Mouse (Mus musculus): Measurements from ENCODE around the gene 4930404H24Rik. TPM values are rescaled to one million over a fixed set of nuclear protein-coding genes. Genes with fewer than 3 reads are reported as not detected.

Gene 4930404H24Rik
- polyA plus RNA-seq (2015; fragmentation: Nextera tagmentation; extraction: Ambion mirVana): not detected in 2 replicates

DNA sequence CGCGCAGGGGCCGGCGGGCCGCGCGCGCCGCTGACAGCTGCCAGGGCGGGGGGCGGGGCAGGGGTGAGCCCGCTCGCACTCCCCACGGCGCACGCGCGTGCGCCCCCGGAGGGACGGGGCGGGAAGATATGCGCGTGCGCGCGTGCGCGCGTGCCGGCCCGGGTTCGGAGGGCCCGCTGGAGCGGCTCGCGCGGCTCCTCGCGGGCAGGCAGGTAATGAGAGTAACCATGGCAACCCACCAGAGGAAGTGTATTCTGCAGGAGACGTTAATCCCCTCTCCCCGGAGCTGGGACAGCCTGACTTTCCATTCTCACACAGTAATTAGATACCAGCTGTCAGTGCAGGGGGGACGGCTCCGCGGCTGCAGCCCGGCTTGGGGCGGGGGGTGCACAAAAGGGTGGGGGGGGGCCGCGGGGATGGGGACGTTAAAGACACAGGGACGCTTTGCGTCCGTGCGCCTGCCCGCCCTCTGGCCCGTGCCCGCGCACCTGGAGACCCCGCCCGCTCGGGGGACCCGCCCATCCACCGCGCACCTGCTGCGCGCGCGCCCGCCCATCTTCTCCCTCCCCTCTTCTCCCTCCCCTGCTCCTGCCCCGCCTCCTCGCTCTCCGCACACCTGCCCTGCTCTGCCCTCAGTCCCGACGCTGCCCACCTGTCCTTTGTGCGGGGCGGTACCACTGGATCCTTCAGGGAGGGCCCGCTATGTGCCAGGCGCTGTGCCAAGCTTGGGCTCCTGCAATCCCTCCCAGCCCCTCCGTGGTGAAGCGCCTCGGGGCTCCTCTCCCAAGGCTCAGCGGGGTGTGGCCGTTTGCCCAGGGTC is at the start of gene 4930404H24Rik:
Gene 4930404H24Rik, plus strand, starts transcription at position 218 of the 820 bp plus-strand sequence.
- WGBS (ENCODE audit: insufficient replicate concordance): under 1% methylated on average over 81 of the region's 83 CpGs
- Histone ChIP-seq H3K4me3 (replicated peaks) (peak within 1 kb of the TSS; percentile 75), H3K9ac (peak within 1 kb of the TSS; percentile 94), H3K9me3 (replicated peaks) (no peaks in the 10 kb centered on the region), H3K4me1 (replicated peaks) (peaks cover 91% of the 10 kb centered on the region), H3K27me3 (no peaks in the 10 kb centered on the region), H3K4me2 (peak within 1 kb of the TSS; percentile 98), H3K27ac (peak within 1 kb of the TSS; percentile 99), H3K36me3 (no peaks in the 10 kb centered on the region)
- ATAC-seq (ENCODE audit: low read depth) (peak; percentile 38), DNase-seq (peak; percentile 72)

DNA sequence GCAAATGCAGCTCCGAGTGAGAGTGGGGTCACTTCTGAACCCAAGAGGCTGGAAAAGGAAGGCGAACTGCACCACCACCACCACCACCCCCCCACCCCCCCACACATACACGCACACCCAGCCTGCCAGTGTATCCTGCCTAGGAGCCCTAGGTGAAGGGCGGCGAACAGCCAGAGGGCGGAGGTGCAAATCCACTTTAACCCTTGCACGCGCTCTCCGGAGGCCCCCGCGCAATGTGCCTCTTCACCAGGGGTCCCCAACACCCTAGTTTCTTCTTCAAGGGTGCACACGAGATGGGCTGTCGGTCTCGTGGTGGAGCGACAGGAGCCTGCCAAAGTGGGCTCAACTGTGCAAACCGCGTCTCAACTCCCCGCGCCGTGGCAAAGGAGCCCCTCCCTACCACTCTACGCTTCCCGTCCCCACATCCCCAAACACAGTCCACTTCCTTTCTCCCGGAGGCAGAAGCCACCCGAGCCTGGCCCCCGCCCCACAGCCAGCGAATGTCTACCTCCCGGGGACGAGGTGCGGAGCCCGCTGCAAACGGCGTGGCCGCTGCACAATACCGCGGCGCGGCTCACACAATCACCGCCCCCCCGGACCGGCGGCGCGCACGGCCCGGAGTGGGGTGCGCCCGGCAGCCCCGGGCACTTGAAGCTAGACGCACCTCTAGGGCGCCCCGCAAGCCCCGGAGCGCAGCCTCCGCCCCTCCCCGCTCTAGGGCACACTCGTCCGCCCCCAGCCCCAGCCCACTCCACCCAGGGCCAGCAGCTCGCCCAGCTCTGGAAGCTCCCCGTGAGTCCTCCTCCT is 49.0 kb upstream of the 4930404H24Rik start:
- H3K4me3 ChIP-seq (replicated peaks): peak overlapping the region; percentile 71
- peak overlapping the region; percentile 80 for H3K9ac ChIP-seq
- peaks cover 77% of the 10 kb centered on the region for H3K4me1 ChIP-seq (replicated peaks)
- ATAC-seq (ENCODE audit: low read depth) (peak; percentile 24), DNase-seq (no peak)
- H3K27me3 ChIP-seq: peaks cover 32% of the 10 kb centered on the region
- H3K27ac ChIP-seq: peak overlapping the region; percentile 79
- WGBS (ENCODE audit: insufficient replicate concordance): 1% methylated on average over 56 of the region's 59 CpGs
- H3K36me3 ChIP-seq: no peaks in the 10 kb centered on the region
- H3K4me2 ChIP-seq: peak overlapping the region; percentile 99
- no peaks in the 10 kb centered on the region for H3K9me3 ChIP-seq (replicated peaks)

DNA sequence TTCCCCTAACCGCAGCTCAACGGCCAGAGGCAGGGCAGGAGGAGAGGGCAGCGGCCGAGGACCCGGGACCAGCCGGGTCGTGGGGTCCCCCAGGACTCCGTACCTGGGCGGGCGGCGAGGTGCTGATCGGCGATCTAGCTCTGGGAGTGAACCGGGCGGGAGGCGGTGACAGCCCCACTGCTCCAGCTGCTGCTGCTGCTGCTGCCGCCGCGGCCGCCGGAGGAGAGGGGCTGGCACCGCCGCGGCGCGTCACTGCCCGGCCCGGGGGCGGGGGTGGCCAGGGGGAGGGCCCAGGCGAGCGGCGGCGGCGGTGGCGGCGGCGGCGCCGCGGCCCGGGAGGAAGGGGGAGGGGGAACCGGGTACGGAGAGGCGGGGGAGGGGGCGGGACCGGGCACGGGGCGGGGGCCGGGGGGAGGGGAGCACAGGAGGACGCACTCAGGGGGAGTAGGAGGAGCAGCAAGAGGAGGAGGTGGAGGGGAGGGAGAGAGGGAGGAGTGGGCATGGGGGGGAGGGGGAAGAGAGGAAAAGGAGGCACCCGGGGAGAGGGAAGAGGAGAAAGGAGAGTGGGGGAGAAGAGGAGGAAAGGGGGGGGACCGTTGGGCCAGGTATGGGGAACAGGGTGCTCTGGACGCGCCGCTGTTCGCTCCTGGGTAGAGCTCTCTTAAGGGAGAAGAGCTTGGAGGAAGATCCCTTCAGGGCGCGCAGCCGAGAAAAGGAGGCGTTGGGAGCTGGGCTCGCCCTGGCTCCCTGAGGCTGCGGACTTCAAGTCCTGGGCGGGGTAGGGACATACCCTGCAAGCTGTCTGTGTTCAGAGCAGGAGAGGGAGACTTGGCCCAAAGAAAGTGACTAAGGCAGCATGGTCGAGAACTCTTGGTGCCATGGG is 48.1 kb upstream of the 4930404H24Rik start:
- Histone ChIP-seq H3K4me3 (replicated peaks) (peak overlapping the region; percentile 71), H3K36me3 (no peaks in the 10 kb centered on the region), H3K9ac (peak overlapping the region; percentile 80), H3K27me3 (peaks cover 32% of the 10 kb centered on the region), H3K4me1 (replicated peaks) (peaks cover 70% of the 10 kb centered on the region), H3K9me3 (replicated peaks) (no peaks in the 10 kb centered on the region), H3K27ac (peak overlapping the region; percentile 79), H3K4me2 (peak overlapping the region; percentile 99)
- ATAC-seq (ENCODE audit: low read depth) (peak; percentile 68), DNase-seq (peak; percentile 32)
- WGBS (ENCODE audit: insufficient replicate concordance): under 1% methylated on average over 34 of the region's 64 CpGs

DNA sequence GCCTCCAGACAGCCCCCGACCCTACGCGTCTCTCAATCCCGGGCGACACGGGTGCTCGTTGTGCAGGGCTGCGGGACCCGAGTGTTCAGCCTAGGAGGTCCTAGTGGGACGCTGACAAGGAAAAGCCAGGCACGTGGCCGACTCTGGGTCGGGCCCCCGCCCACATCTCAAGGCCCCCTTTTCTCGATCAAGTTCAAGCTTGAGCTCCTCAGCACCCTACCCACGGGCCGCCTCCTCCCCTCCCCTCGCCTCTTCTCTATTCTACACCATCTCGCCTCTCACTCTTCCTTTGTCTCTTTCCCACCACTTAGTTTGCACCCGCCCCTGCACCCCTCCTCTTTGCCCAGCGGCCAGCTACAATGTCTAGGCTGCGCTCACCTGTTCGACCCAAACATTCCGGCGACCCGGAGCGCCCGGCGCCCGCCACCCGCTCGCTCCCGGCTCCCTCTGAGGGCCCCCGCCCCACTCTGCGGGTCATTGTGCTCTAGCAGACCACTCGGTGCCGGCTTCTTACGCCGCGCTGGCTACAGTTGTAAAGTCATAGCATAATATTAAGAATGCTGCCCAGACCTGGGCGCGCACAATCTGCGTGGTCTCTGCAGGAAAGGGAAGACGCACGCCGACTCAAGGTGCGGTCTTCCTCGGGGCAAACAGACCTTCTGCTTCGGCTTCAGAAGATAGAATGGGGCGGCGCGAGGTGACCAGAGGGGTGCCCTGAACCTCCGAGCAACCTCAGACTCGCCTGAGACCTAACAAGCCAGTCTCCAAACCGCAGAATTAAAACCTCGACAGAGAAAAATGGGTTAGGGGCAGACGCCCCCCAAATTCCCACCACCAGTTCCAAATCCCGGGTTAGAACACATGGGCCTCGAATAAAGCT is 47.2 kb upstream of the 4930404H24Rik start:
- peaks cover 32% of the 10 kb centered on the region for H3K27me3 ChIP-seq
- H3K4me2 ChIP-seq: peak overlapping the region; percentile 99
- peak overlapping the region; percentile 80 for H3K9ac ChIP-seq
- H3K4me1 ChIP-seq (replicated peaks): peaks cover 65% of the 10 kb centered on the region
- peak overlapping the region; percentile 61 for H3K27ac ChIP-seq
- peak overlapping the region; percentile 71 for H3K4me3 ChIP-seq (replicated peaks)
- no peaks in the 10 kb centered on the region for H3K9me3 ChIP-seq (replicated peaks)
- no peaks in the 10 kb centered on the region for H3K36me3 ChIP-seq
- WGBS (ENCODE audit: insufficient replicate concordance): under 1% methylated on average over 59 of the region's 59 CpGs
- ATAC-seq (ENCODE audit: low read depth) (peak; percentile 3), DNase-seq (no peak)

DNA sequence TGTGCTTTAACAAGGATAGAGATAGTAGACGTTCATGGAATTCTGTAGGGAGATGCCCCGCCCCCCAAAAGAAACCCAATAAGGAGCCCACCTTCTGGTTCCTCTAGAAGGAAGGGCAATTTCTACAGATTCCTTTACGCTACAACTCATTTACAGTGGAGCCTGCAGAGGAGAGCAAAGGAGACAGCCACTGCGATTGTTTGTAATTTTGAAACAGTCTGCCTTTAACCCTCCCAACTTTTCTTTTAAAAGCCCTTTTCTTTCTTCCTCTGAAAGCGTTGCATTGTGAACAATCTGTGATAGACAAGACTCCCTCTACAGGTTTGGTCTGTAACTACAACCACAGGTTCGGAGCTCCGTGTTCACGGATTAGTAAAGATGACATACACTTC is 46.6 kb upstream of the 4930404H24Rik start:
- H3K4me1 ChIP-seq (replicated peaks): peaks cover 58% of the 10 kb centered on the region
- no peaks in the 10 kb centered on the region for H3K36me3 ChIP-seq
- peak overlapping the region; percentile 71 for H3K4me3 ChIP-seq (replicated peaks)
- ATAC-seq (ENCODE audit: low read depth): no peak
- WGBS (ENCODE audit: insufficient replicate concordance): under 1% methylated on average over 8 of the region's 8 CpGs
- no peak for DNase-seq
- H3K9ac ChIP-seq: peak overlapping the region; percentile 80; the same call in 1 of the 2 replicates
- H3K4me2 ChIP-seq: peak overlapping the region; percentile 99
- H3K27ac ChIP-seq: no peak overlapping the region
- H3K27me3 ChIP-seq: peaks cover 32% of the 10 kb centered on the region
- H3K9me3 ChIP-seq (replicated peaks): no peaks in the 10 kb centered on the region

DNA sequence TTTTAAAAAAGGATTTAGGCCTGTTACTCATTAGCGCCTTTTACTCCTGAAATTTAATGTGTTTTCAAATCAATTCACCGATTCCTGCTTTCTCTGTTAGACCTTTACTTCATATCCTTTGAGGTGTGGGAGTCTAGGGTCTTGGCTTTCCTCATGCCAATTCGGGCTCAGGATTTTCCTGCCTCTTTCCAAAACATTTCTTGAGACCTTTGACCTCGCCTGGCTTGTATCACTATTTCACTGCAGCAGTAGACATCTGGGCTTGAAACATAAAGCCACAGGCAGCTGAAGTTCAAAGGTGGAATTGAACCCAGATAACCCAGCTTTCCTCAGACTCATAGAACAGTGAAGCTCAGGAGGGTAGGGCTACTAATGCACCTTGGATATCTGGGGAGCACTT is 46.1 kb upstream of the 4930404H24Rik start:
- Histone ChIP-seq H3K4me1 (replicated peaks) (peaks cover 54% of the 10 kb centered on the region), H3K27me3 (peaks cover 32% of the 10 kb centered on the region), H3K4me2 (0 out of 2 replicates have a peak overlapping the region, but pooled peaks have one; percentile 1), H3K4me3 (replicated peaks) (no peak overlapping the region), H3K9me3 (replicated peaks) (no peaks in the 10 kb centered on the region), H3K9ac (no peak overlapping the region), H3K36me3 (no peaks in the 10 kb centered on the region), H3K27ac (no peak overlapping the region)
- DNase-seq: no peak
- 25% methylated on average over 4 of the region's 4 CpGs for WGBS (ENCODE audit: insufficient replicate concordance)
- no peak for ATAC-seq (ENCODE audit: low read depth)

DNA sequence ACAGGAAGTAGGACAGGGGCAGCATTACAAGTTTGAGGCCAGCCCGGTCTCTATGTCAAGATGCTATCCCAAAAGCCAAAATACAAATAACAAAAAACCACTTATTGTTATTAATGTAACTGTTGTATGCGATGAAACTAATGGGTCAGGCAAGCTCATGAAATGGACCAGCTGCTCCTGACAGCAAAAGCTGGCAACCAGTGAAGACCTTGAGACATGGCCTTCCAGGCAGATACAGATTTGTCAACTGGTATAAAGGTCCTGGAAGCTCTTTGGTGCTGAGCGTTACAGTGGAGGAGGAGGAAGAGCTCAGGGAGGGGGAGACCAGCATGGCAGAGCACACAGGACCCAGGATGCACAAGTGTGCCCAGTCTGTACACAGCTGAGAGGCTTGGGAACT is 44.9 kb upstream of the 4930404H24Rik start:
- DNase-seq: no peak
- H3K4me2 ChIP-seq: no peak overlapping the region
- peaks cover 49% of the 10 kb centered on the region for H3K4me1 ChIP-seq (replicated peaks)
- no peak overlapping the region for H3K27ac ChIP-seq
- no peaks in the 10 kb centered on the region for H3K36me3 ChIP-seq
- H3K27me3 ChIP-seq: peaks cover 28% of the 10 kb centered on the region
- H3K9me3 ChIP-seq (replicated peaks): no peaks in the 10 kb centered on the region
- no peak for ATAC-seq (ENCODE audit: low read depth)
- WGBS (ENCODE audit: insufficient replicate concordance): 79% methylated on average over 3 of the region's 3 CpGs
- H3K9ac ChIP-seq: no peak overlapping the region
- no peak overlapping the region for H3K4me3 ChIP-seq (replicated peaks)

DNA sequence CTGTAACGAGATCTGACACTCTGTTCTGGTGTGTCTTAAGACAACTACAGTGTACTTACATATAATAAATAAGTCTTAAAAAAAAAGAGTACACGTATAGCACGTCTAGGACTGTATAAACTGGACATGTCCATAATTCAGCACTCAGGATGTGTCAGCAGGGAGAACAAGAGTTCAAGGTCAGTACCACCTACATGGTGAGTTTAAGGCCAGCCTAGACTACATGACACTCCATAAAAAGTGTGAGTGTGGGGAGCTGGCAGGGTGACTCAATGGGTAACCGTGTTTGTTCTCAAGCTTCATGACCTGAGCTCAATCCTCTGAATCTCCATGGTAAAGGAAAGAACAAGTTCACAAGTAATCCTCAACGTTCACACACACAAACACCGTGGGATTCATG is 44.1 kb upstream of the 4930404H24Rik start:
- Histone ChIP-seq H3K9ac (no peak overlapping the region), H3K27ac (no peak overlapping the region), H3K4me1 (replicated peaks) (peaks cover 49% of the 10 kb centered on the region), H3K36me3 (no peaks in the 10 kb centered on the region), H3K4me3 (replicated peaks) (no peak overlapping the region), H3K4me2 (no peak overlapping the region), H3K9me3 (replicated peaks) (no peaks in the 10 kb centered on the region), H3K27me3 (peaks cover 20% of the 10 kb centered on the region)
- WGBS (ENCODE audit: insufficient replicate concordance): 78% methylated on average over 6 of the region's 6 CpGs
- no peak for ATAC-seq (ENCODE audit: low read depth)
- no peak for DNase-seq

DNA sequence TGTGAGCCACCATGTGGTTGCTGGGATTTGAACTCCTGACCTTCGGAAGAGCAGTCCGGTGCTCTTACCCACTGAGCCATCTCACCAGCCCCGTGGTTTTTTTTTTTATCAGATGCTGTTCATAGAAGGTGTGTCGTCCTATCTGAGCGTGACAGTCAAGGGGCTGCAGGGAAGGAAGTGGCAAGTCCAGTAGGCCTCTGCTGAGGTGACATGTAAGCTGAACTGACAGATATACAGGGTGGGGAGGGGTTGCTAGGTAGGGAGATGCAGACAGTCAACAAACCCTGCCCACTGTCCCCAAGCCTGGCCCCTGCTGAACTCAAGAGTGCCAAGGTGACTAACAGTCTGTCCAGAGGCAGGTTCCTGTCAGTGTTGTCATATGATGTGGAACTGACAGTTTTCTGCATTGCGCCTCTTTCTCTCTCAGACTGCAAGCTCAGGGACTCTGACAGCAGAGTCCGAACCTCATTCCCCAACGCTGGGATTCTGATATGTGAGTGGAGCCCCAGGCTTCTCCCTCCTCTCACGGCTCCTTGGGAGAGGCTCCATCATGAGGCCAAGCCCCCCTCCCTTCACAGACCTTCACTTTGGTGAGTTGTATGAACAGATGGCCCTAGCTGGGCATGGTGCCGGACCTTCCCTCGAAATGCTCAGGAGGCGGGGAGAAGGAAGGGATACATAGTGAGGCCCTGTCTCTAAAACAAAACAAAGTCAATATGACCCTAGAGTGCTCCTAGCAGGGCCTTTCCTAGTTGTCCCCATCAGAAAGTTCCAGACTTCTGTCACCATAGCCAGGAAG is 38.4 kb upstream of the 4930404H24Rik start:
- H3K4me1 ChIP-seq (replicated peaks): peaks cover 68% of the 10 kb centered on the region
- H3K4me2 ChIP-seq: peak overlapping the region; percentile 59
- peak overlapping the region; percentile 61 for H3K9ac ChIP-seq
- no peaks in the 10 kb centered on the region for H3K27me3 ChIP-seq
- H3K9me3 ChIP-seq (replicated peaks): no peaks in the 10 kb centered on the region
- H3K36me3 ChIP-seq: peaks cover 12% of the 10 kb centered on the region; the same call in 1 of the 2 replicates
- H3K27ac ChIP-seq: peak overlapping the region; percentile 94
- DNase-seq (peak; percentile 72), ATAC-seq (ENCODE audit: low read depth) (peak; percentile 92)
- WGBS (ENCODE audit: insufficient replicate concordance): 43% methylated on average over 12 of the region's 12 CpGs
- H3K4me3 ChIP-seq (replicated peaks): peak overlapping the region; percentile 14; the same call in 1 of the 2 replicates
